Mouse (Mus musculus) C2C12 (cell line): ENCODE measurements around the gene Ngdn. TPM values are rescaled to one million over a fixed set of nuclear protein-coding genes. Genes with fewer than 3 reads are reported as not detected.

ENCODE experiments used
- H3K27me3 ChIP-seq: one replicate; pipeline ENCODE4 v1.6.1; 2011; ENCODE audit not compliant: control insufficient read depth, insufficient read depth, insufficient read length
- H3K36me3 ChIP-seq: one replicate; pipeline ENCODE4 v1.6.1; 2011; ENCODE audit not compliant: control insufficient read depth, insufficient read depth
- H3K4me3 ChIP-seq: one replicate; pipeline ENCODE4 v1.5.1; 2011; ENCODE audit warnings: mild to moderate bottlenecking, control low read depth; ENCODE audit not compliant: poor library complexity, insufficient read depth, severe bottlenecking
- H3K79me2 ChIP-seq: one replicate; pipeline ENCODE4 v1.6.1; 2011; ENCODE audit not compliant: control insufficient read depth, insufficient read depth
- H3K79me3 ChIP-seq: one replicate; pipeline ENCODE4 v1.6.1; 2011; ENCODE audit warnings: low read depth, control low read depth
- H3ac ChIP-seq: one replicate; pipeline ENCODE3; 2011; ENCODE audit warnings: low read depth; ENCODE audit not compliant: control insufficient read depth, insufficient read length
- CEBPB ChIP-seq: IDR thresholded peaks from one replicate; pipeline ENCODE4 v1.6.1; 2011; ENCODE audit warnings: low read depth, mild to moderate bottlenecking, control low read depth, moderate library complexity
- CTCF ChIP-seq: IDR thresholded peaks from one replicate; pipeline ENCODE4 v1.5.1; 2011; ENCODE audit not compliant: control insufficient read depth, insufficient read depth, insufficient read length
- FOSL1 ChIP-seq: IDR thresholded peaks from one replicate; pipeline ENCODE4 v1.8.0; 2011; ENCODE audit warnings: mild to moderate bottlenecking, low read length; ENCODE audit not compliant: poor library complexity, insufficient read depth, severe bottlenecking
- MAX ChIP-seq: IDR thresholded peaks from one replicate; pipeline ENCODE4 v1.6.1; 2011; ENCODE audit warnings: mild to moderate bottlenecking, control low read depth
- MYOD1 ChIP-seq: IDR thresholded peaks from one replicate; pipeline ENCODE4 v1.6.1; 2011; ENCODE audit warnings: low read depth; ENCODE audit not compliant: control insufficient read depth, insufficient read length
- MYOG ChIP-seq: IDR thresholded peaks from one replicate; pipeline ENCODE4 v1.6.1; 2011; ENCODE audit not compliant: control insufficient read depth, insufficient read length; ENCODE audit errors: extremely low read depth
- USF1 ChIP-seq: IDR thresholded peaks from one replicate; pipeline ENCODE4 v1.6.1; 2011; ENCODE audit warnings: low read depth, mild to moderate bottlenecking, control low read depth, moderate library complexity
- polyA plus RNA-seq: library from polyadenylated mRNA; unstranded; fragments of >200 nt; fragmentation: generic; extraction: Trizol; gene quantifications from one replicate; pipeline ENCODE4 v1.2.1, GENCODE M21; 2012; ENCODE audit warnings: missing spikeins

The Ngdn gene
- polyA plus RNA-seq, 1 experiment: 56.0 TPM

DNA sequence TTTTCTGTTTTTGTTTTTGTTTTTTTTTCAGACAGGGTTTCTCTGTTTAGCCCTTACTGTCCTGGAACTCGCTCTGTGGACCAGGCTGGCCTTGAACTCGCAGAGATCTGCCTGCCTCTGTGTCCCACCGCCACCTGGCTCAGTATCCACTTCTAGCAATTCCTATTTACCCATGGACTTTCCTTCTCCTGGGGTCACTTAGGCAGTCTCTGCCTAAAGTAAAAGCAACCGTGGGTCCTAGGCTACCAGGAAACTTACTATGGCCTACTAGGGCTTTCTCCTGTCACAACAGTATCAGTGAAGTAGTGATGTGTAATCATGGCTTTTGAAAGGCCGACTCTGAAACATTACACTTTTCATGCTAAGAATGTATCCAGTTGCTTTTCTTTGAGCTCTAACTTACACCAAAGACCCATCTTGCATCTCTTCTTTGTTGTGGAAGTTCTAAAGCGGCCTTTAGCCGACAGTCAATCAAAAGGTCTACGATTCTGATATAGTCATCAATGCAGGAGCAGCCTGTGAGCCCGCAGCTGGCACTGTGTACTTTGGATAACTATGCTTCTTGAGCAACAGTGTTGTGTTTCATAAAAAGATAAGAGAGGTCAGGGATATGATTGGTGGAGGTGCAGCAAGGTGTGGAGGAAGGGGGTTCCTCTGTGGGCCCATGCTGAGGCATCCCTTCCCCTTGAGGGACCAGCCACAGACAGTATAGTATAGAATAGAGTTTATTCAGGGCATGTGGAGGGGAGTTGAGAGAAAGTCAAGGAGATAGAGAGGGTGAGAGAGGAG, 7.9 kb upstream of the Ngdn start:
- Histone ChIP-seq H3K27me3 (no peaks in the 10 kb centered on the region), H3ac (no peak overlapping the region), H3K36me3 (no peaks in the 10 kb centered on the region), H3K79me2 (no peaks in the 10 kb centered on the region), H3K4me3 (no peak overlapping the region), H3K79me3 (no peaks in the 10 kb centered on the region)
- TF ChIP-seq MYOG (no peak), MAX (no peak), USF1 (no peak), CEBPB (no peak), MYOD1 (no peak), FOSL1 (no peak), CTCF (no peak)

DNA sequence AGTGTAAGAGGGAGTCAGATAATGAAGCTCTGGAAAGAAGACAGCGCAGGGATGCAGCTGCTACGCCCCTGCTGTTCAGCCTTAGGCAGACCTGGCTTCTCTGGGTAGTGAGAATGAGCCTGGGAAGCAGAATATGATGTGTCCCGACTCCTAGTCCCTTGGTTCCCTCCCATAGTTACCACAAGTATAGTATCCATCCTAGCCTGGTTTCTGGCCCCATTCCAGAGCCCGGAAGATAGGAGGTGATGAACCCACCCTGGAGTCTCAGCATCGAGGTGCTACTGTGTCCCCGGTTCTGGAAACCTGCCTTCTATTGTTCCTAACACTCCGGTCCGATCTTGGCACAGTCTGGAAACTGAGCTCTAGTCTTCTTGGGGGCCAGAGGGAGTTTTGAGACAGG, 6.8 kb upstream of the Ngdn start:
- H3K79me3 ChIP-seq: no peaks in the 10 kb centered on the region
- no peaks in the 10 kb centered on the region for H3K36me3 ChIP-seq
- TF ChIP-seq MYOG (no peak), CEBPB (no peak), MAX (no peak), MYOD1 (no peak), FOSL1 (no peak), USF1 (no peak), CTCF (no peak)
- H3K79me2 ChIP-seq: no peaks in the 10 kb centered on the region
- no peaks in the 10 kb centered on the region for H3K27me3 ChIP-seq
- H3K4me3 ChIP-seq: no peak overlapping the region
- no peak overlapping the region for H3ac ChIP-seq

DNA sequence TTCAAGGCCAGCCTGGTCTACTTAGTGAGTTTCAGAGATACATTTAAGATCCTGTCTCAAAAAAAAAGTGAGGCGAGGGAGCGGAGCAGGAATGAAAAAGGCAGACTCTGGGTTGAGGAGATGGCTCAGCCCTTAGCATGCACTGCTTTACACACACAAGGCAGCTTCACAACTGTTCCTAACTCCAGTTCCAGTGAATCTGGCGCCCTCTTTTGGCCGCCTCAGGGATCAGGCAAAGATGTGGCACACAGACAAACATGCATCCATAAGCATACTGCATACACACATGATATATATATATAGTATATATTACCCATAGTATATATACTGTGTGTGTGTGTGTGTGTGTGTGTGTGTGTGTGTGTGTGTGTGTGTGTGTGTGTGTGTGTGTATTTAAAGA, 4.1 kb upstream of the Ngdn start:
- Histone ChIP-seq H3K36me3 (no peaks in the 10 kb centered on the region), H3K27me3 (no peaks in the 10 kb centered on the region), H3K79me3 (peaks cover 5% of the 10 kb centered on the region), H3K4me3 (no peak overlapping the region), H3ac (no peak overlapping the region), H3K79me2 (peaks cover 7% of the 10 kb centered on the region)
- TF ChIP-seq FOSL1: no peak
- TF ChIP-seq CTCF: no peak
- TF ChIP-seq MYOD1: no peak
- TF ChIP-seq USF1: no peak
- TF ChIP-seq CEBPB: no peak
- no peak for TF ChIP-seq MAX
- TF ChIP-seq MYOG: no peak

DNA sequence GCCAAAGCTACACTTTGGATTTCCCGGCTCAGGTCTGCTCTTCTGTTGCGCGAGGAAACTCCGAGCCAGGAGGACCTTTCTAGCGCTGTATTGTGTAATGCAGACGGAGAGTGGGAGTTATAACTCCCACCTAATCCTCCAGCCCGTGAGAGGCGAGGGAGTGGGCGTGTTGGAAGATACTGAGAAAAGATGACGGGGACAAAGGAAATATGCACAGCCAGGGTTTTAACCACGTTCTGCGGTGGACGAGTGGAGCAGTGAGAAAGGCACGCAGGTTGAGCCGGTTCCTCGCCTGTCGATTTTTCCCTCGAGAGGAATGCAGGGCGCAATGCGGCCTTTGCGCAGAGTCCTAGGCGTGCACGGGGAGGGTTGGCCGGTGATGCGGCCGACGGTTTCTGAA, 663 bp upstream of the Ngdn start:
- peaks cover 18% of the 10 kb centered on the region for H3K79me2 ChIP-seq
- no peaks in the 10 kb centered on the region for H3K27me3 ChIP-seq
- peak overlapping the region; percentile 34 for H3K4me3 ChIP-seq
- no peak for TF ChIP-seq CTCF
- TF ChIP-seq USF1: no peak
- no peak for TF ChIP-seq MYOD1
- no peak for TF ChIP-seq FOSL1
- no peak for TF ChIP-seq MAX
- no peak for TF ChIP-seq MYOG
- TF ChIP-seq CEBPB: peak; percentile 13
- H3K79me3 ChIP-seq: peaks cover 11% of the 10 kb centered on the region
- peak overlapping the region; percentile 93 for H3ac ChIP-seq
- H3K36me3 ChIP-seq: peaks cover 9% of the 10 kb centered on the region

DNA sequence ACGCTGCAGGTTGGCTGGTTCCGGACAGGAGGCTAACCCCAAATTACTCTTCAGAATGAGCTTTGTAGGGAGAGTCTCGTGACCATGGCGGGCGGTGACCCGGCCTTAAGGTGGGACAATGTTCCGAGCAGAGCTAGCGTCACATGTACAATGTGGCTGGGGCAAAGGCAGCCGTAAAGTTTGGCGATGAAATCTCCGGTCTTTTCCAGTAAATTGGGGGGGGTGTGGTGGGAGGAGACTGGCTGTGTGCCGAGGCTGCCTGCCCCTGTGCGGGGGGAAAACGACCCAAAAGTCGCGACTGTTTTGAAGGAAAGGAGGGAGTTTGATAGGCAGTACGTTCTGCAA, 485 bp downstream of the Ngdn start:
- H3K36me3 ChIP-seq: peaks cover 19% of the 10 kb centered on the region
- H3K79me2 ChIP-seq: peaks cover 18% of the 10 kb centered on the region
- H3K4me3 ChIP-seq: peak overlapping the region; percentile 60
- H3ac ChIP-seq: peak overlapping the region; percentile 97
- TF ChIP-seq CEBPB (no peak), MYOG (no peak), USF1 (no peak), FOSL1 (no peak), CTCF (no peak), MAX (no peak), MYOD1 (no peak)
- peaks cover 11% of the 10 kb centered on the region for H3K79me3 ChIP-seq
- no peaks in the 10 kb centered on the region for H3K27me3 ChIP-seq

DNA sequence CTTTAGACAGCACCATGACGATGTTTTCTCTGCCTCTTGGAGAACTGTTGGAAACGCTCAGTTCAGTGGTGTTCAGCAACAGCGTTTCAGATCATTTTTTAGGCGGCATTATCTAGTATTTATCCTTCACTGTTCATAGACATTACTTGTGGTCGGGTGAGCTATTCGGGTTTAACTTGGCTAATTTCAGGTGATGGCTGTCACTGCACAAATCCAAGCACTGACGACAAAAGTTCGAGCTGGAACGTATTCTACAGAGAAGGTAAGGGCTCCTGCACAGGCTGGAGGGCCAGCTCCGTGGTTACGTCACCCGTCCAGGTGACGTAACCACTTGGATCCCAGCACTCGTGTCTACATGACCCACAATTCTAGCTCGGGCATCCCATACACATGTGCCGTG, 1.6 kb downstream of the Ngdn start:
- no peaks in the 10 kb centered on the region for H3K27me3 ChIP-seq
- no peak overlapping the region for H3ac ChIP-seq
- H3K79me3 ChIP-seq: peaks cover 11% of the 10 kb centered on the region
- peaks cover 26% of the 10 kb centered on the region for H3K36me3 ChIP-seq
- TF ChIP-seq FOSL1: no peak
- TF ChIP-seq MYOG: no peak
- TF ChIP-seq USF1: no peak
- TF ChIP-seq CEBPB: no peak
- no peak for TF ChIP-seq MYOD1
- TF ChIP-seq MAX: no peak
- no peak for TF ChIP-seq CTCF
- H3K79me2 ChIP-seq: peaks cover 18% of the 10 kb centered on the region
- H3K4me3 ChIP-seq: no peak overlapping the region
